Mouse (Mus musculus): ENCODE measurements around the gene Angpt4.

Angpt4 gene

GRCm38 (mm10) chr2:151915111-151915510 lies 4.1 kb downstream of the Angpt4 start:
- no peak for DNase-seq

GRCm38 (mm10) chr2:151916061-151916831 lies 5.2 kb downstream of the Angpt4 start:
- peak; percentile 57 for DNase-seq

- DNase-seq = no peak
Measured at GRCm38 (mm10) chr2:151919140-151919539, 8.1 kb downstream of the Angpt4 start.

- no peak for DNase-seq
Measured at GRCm38 (mm10) chr2:151921068-151921467, 10.1 kb downstream of the Angpt4 start.

- peak; percentile 73 for DNase-seq
Measured at GRCm38 (mm10) chr2:151921596-151921995, 10.6 kb downstream of the Angpt4 start.

GRCm38 (mm10) chr2:151924276-151924675 lies 13.3 kb downstream of the Angpt4 start:
- no peak for DNase-seq

- DNase-seq = no peak
Measured at GRCm38 (mm10) chr2:151925715-151926114, 14.7 kb downstream of the Angpt4 start.

- no peak for DNase-seq
Measured at GRCm38 (mm10) chr2:151927103-151927502, 16.1 kb downstream of the Angpt4 start.

- peak; percentile 79 for DNase-seq
Measured at GRCm38 (mm10) chr2:151930389-151931074, 19.5 kb downstream of the Angpt4 start.

- no peak for DNase-seq
Measured at GRCm38 (mm10) chr2:151937893-151938292, 26.9 kb downstream of the Angpt4 start.

- DNase-seq = no peak
Measured at GRCm38 (mm10) chr2:151938780-151939200, 27.8 kb downstream of the Angpt4 start.

- no peak for DNase-seq
Measured at GRCm38 (mm10) chr2:151939651-151940420, 28.8 kb downstream of the Angpt4 start.

- DNase-seq = no peak
Measured at GRCm38 (mm10) chr2:151941269-151941668, 30.3 kb downstream of the Angpt4 start.

GRCm38 (mm10) chr2:151944106-151944505 lies 33.1 kb downstream of the Angpt4 start:
- no peak for DNase-seq

- no peak for DNase-seq
Measured at GRCm38 (mm10) chr2:151947617-151948016, 36.6 kb downstream of the Angpt4 start.

GRCm38 (mm10) chr2:151948311-151948710 lies 37.3 kb downstream of the Angpt4 start:
- no peak for DNase-seq

GRCm38 (mm10) chr2:151949082-151949774 lies 38.2 kb downstream of the Angpt4 start:
- DNase-seq = no peak

GRCm38 (mm10) chr2:151953665-151954064 lies 42.7 kb downstream of the Angpt4 start:
- DNase-seq = no peak

GRCm38 (mm10) chr2:151956500-151957137 lies 45.6 kb downstream of the Angpt4 start:
- no peak for DNase-seq

GRCm38 (mm10) chr2:151959274-151959673 lies 48.3 kb downstream of the Angpt4 start:
- DNase-seq = peak; percentile 55

GRCm38 (mm10) chr2:151961284-151962196 lies 50.5 kb downstream of the Angpt4 start:
- DNase-seq = no peak
